Mouse (Mus musculus) thymus, postnatal 36 days (tissue): ENCODE results near the gene Armc2.
A peak's percentile ranks its signal among the peaks of the same experiment; 100 is the strongest.

Source experiments
- DNase-seq, 2 experiments: peaks; one replicate each; pipeline ENCODE4 v3.0.0; 2022; ENCODE audit warnings: mixed read lengths in 2 of 2

Armc2 gene

DNA sequence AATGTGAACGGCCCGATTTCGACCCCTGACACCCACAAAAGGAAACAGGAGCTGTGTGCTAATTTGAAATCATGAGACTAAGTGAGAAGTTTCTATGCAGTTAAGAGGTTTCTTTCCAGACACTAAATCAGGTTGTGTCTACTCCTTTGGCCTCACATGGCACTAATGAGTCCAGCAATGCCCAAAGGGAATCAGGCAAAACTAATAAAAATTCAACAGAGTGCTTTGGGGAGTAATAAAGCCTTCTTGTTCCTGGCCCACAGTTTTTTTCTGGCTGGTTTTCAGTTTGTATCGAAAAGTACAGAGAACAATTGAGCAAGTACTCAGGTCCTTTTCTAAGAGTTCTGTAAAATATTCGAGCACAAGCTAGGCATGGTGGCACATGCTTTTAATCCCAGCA is 4.2 kb downstream of the Armc2 start:
- DNase-seq, result no peak

DNA sequence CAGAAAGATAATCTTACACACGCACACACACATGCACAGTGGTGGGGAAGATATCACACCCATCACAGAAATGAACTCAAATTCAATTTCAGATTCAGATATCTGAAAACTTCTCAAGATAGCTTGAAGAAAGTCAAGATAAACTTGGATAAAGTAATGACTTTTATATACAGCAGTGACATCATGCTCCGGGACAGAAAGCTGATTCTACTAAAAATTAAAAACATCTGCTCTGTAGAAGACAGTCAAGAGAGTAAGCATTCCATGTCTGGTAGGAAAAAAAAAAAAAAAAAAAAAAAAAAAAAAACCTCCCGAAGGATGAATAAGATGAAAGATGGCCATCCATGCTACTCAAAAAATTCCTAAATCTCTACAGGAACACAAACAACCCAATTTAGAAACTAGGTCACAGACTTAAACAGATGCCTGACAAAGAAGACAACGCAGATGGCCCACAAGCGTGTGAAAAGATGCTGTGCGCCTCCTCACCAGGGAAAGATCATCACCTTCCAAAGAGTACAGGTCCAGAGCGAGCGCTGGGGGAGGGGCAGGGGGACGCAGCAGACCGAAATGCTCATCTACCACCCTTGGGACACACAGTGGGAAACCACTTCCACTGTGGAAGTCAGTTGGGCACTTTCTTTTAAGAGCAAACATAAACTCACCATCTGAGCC is 7.3 kb downstream of the Armc2 start:
- no peak for DNase-seq

DNA sequence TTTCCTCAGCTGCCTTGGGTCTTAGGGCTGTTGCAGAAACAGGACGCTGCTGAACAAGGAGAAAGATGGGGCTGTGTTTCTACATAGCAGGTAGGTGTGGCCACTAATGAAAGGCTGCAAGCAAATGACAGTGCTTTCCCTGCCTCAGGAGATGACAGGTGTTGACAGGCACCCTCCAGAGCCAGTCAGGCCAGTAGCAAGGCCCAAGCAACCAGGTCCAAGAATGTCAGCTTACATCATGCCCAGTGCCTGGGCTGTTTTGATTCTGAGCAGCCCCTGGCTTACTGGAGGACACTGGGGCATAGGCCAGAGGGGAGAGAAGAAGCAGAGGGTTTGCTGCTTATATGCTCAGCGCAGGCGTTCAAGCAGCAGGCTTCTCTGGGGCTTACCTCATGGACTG is 13.0 kb downstream of the Armc2 start:
- no peak for DNase-seq

DNA sequence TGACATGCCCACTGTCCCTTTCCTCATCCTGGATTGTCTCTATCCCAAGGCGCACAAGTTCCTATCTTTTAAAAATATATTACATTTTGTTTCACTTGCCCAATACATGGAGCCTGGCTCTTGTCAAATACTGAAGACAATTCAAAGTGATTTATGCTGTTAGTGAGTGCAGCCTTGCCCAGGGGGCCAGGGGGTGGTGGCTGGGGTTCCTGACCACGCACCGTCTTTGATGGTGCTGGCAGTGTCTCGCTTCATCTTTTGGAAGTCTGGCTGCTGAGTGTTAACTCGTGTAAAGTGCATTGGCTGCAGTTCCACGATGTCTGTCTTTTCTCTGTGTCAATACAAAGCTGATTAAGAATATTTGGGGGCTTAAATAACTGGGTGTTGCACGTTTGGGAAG is 13.6 kb downstream of the Armc2 start:
- DNase-seq, result no peak

DNA sequence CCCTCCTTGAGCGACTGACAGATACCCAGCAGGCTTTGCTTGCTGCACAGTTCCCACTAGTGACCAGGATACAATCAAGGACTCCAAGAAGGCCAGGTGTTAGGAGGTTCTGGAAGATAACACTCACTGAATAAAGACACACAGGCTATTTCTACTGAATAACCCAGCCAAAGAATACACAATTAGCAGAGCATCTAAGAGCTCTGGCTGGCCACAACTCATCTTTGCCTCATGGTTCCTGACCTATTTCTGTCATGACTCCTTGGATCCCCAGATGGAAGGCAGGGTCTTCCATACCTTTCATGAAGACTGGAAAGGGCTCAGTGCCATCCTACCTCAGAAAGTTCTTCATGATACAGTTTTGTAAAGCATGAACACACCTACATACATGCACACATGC is 14.2 kb downstream of the Armc2 start:
- no peak for DNase-seq

DNA sequence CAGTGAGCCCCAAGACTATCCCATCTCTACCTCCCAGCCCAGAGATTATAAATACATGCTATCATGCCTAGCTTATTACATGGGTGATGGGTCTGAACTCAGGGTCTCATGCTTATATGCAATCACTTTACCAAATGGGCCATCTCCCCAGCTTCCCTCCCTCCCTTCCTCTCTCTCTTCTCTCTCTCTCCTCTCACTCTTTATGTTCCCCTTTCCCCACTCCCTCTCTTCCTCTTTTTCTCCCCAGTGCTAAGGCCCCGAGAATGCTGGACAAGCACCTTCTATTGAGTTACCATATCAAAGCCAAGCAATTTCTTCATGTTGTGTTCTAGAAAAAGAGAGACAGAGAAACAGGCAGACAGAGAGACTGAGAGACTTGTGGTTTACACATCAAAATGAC is 14.7 kb downstream of the Armc2 start:
- DNase-seq, result no peak

DNA sequence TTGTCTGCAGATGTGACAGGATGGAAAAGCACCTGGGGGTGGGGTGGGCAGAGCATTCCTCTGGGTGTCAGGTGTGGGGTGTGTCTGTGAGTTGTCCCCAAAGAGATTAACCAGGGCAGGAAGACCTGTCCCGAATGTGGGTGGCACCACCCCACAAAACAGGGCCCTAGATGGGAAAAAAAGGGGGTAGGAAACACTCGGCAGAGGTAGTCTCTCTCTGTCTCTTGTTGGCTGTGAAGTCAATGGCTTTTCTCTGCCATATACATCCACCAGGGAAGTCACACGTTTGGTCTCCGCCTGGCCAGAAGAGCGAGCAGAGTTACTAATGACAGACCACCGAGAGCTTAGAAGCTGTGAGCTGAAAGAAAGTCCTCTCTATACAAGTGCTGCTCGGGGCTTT is 15.8 kb downstream of the Armc2 start:
- no peak for DNase-seq

DNA sequence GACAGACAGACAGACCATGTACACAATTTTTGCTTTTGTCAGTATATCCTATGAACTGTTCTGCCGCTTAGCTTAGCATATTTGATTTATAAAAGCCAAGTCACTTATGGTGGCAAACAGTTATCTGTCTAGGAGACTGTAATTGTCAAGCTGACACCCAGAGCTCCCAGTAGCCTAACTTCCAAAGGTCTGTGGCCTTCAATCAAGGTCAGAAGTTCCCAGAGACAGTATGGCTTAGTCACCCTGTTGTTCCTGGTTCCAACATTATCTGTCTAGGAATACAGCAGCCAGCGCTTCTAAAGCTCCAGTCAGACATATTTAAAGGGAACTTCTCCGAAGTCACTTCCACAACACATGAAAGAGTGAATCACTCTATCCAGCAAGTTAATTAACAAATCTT is 17.0 kb downstream of the Armc2 start:
- DNase-seq, result no peak

DNA sequence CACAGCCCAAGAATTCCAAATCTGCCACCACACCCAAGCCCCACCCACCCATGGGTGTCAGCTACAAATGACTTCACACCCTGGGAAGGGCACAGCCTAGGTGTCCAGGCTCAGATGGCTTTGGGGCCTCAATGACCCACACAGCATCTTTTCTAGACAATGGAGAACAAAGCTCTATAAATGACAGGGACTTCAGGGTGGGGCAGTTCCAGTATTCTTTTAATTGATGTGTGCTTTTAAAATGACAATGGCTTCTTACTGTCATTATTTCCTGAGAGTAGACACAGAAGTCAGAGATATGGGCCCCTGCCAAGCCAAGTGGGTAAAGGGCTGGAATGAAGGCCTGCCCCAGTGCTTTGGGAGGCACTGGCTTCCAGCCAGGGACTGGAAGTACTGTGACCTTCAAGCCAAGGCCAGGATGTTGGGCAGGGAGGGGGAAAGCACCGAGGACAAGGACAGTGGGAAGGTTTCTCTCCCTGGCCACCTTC is 20.5 kb downstream of the Armc2 start:
- DNase-seq, result no peak

DNA sequence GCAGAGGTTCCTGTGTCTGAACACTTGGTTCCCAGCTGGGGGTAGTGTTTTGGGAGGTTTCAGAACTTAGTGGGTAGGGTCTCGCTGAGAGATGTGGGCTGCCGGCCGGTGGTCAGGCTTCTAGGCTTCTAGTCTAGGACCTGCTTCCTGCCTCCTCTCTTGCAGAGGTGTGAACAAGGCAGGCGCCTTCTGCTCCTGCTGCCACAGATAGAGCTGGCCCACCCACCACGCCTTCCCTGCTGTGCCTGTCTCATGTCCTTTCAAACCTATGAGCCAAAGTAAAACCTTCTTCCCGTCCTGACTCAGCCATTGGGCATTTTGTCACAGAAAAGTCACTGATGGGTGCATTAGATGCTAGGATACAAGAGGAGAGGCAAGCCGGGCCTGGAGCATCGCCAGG is 22.1 kb downstream of the Armc2 start:
- no peak for DNase-seq

DNA sequence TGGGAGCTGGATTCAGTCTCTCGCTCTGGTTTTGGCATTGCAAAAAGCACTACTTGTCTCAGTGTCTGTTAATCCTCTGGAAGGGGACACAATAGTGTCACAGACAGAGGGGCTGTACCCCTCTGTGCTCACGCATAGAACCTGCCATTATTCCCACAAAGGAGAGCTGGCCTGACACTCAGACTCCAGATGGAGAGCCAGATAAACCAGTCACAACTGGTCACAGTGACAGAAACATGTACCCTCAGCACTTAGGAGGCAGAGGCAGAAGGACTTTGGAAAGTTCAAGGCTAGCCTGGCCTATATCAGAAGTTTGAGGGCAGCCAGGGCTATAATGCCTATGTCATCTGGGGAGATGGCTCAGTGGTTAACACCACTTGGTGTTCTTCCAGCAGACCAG is 23.2 kb downstream of the Armc2 start:
- no peak for DNase-seq

DNA sequence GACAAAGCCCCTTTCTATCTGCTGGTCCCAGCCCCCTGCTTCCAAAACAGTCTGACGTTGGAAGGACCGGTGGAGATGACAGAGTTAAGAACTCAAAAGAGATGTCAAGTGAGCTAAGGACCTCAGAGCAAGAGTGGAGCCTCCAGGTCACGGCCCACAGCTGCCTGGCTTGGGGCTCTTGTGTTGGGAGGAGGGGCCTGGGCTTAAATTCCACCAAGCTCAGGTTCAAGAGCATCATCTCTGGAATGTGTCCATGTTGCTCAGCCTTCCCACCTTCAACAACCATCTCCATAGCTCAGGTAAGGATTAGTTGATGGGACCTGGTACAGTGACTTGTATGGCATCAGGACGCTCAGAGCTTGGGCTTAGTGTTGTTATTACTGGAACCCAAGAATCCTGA is 23.7 kb downstream of the Armc2 start:
- no peak for DNase-seq

DNA sequence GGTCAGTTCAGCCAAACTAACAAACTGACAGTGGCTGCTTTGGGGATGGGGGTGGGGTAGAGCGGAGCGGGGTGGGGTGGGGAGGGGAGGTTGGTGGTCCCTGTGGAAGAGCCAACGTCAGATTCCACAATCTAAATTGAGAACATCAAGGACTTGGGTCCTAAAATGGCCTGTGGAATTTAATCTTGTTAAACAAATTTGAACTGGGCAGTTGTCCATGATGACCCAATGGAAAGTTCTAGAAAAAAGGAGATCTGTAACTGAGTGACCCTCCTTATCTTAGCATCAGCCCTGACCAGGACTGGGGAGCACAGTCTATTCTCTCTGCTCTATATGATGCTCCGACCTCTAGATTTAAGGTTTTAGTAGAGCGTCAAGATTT is 26.2 kb downstream of the Armc2 start:
- no peak for DNase-seq

DNA sequence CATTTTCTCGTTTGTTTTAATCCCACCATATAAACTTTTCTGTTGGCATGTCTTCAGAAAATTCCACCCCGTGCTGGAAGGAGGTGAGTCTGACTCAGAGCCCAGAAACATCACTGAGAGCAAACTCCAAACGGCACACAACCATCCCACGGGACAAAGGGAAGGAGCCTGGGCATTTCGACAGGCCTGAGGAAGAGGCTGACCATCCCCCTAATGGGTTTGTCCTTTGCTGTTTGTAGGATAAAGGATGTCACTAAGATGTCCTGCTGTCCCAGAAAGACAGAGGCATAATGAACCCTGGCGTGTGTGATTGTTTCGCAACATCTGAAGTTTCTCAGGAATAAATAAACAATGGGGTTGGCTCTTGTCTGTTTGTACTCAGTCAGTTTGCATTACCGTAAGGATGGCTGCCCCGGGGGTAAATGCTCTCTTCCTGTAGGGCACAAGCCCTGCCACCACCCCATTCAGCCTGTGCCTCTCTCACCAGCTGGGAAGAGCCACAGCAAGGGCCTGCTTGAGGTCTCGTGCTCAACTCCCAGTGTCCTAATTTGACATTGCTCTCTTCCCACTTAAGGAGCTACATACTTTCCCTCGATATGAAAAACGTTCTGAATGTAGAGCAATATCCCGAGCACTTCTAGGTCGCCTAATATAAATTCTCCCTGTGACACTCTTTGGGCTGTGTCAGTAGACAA is 26.7 kb downstream of the Armc2 start:
- DNase-seq, result no peak

DNA sequence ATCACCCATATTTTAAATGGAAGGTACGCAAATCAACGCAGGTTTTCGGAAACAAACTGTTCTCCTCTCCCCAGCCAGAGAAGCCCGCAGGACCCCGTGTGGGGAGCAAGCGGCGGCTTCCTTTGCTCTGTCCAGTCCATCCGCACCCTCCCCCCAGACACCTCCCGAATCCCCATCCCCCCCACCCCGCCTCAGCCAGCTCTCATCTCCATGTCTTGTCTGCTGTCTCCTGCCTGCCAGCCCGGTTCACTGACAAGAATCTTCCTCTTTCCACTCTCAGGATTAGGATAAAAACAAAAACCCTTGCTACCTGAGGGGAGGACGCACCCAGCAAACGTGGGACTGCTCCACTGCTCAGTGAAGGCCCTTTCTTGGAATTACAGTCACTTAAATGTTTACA is 27.3 kb downstream of the Armc2 start:
- no peak for DNase-seq

DNA sequence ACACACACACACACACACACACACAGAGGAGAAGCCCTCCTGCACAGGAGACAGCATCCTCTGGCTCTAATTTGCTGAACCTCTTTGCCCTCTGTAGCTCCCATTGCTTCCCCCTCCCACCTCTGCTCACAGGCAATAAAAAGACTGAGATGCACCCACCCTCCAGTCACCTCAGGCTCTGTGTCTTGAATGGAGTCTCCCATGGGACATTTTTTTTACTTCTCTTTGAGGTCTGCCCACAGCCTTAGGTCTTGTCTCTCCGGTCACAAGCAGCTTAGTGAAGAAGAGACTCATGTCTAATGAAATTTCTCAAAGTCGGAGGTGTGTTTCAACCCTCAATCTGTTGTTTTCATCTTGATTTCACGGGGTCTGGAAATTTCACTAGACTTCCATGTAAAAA is 29.3 kb downstream of the Armc2 start:
- no peak for DNase-seq

DNA sequence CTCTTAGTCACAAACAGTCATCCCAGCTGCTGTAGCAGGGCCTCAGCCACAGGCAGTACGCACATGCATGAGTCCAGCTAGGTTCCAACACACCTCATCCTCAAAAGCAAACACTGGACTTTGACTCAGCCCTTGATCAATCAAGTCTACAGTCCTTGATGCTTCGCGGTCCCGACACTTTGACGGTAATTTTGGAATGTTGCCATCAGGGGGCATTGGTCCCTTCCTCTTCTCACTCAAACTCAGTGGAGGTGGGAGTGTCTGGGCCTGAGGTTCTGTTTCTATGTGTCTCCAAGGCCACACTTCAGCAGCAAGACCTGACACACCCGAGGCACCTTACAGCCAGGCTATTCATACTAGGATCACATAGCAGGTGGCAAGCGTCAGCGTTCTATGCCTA is 32.1 kb downstream of the Armc2 start:
- no peak for DNase-seq

DNA sequence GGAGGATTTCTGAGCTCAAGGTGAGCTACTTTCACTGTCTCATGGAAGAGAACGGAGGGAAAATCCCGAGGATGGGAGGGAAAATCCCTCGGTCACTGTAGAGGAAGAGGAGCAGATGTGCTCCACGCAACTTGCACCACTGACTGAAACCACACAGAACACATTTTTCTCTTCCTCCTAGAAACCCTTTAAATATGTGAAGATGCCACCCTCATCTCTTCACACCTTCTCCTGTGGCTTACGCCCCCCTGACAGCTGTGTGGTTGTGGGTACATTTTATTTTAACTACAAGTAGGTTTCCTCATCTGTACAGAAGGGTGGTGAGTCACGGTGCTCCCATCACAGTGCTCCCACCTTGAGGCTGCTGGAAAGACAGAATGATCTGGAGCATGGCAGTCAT is 34.0 kb downstream of the Armc2 start:
- no peak for DNase-seq

DNA sequence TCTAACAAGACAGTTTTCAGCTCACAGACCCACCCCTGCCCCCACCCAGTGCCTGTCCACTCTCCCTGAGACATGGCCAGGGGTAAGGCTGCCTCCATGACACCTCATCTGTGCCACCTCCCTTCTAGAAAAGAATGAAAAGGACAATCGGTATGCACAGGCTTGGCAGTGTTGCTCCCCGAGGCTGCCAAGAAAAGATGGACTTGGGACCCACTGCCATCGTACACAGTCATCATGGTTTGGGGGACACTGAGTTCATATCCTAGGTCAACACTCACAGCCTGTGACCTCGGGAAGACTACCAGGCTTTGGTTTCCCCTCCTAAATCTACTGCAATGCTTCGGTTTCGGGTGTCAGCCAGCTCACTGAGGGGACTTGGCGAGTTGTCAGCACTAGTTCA is 35.4 kb downstream of the Armc2 start:
- no peak for DNase-seq

DNA sequence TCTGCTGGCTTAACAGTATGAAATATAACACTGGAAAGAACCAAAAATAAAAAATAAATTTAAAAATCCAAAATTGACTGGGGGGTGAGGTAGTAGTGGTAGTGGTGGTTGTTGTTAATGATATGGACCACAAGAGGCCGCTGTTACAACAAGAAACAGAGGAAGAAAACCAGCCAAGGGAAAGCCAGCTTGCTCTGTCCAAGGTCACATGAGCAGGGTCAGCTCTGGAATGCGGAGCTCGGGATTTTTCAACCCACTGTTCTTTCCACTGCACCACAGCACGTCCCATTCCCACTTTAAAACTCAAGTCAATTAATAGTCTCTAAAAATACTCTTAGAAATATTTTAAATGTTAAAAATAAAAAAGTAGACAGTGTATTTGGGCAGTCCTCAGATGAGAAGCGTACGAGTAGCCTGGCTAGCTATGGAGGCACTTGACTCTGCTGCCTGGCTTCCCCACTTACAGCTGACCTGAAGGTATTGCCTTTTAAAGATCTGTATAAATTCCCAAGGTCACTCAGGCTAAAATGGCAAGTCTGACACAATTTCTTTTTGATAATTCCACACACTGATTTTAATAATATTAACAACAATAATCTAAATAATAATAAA is 37.4 kb downstream of the Armc2 start:
- peak; percentile 23 to 24 for DNase-seq

DNA sequence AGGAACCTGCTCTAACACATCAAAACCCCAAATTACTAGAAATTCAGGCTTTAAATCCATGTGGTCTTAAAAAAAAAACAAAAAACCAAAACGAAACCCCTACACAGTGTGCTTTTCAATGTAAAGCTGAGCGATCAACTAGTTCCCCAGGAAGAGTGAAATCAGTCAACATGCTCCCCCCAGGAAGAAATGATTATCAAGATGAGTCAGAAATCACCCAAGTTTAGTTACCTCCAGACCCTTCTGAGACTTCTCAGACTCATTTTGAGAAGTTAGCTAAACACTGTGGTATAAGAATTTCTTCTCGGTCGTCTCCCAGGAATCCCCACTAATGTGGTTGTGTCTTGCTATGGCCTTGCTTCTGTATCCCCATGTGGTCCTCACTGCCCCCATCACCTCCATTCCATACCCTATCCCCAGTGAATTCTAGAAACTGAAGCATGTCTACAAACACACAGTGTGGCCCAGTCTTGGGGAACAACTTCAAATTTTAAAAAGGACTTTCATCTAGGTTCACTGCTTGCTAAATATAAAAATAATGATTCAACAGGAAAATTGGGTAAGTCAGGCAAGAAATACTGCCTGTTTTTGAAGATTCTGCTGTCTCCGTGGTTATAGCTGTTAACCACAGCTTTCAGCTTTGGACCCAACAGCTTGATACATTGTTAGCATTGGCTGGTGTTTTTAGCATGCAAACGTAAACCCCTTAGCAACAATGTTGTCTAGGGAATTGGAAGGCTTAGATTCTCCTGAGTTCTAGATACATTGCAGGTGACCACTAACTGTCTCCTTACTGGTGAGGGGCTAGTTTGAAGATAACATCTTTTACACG is 39.6 kb downstream of the Armc2 start:
- no peak for DNase-seq

DNA sequence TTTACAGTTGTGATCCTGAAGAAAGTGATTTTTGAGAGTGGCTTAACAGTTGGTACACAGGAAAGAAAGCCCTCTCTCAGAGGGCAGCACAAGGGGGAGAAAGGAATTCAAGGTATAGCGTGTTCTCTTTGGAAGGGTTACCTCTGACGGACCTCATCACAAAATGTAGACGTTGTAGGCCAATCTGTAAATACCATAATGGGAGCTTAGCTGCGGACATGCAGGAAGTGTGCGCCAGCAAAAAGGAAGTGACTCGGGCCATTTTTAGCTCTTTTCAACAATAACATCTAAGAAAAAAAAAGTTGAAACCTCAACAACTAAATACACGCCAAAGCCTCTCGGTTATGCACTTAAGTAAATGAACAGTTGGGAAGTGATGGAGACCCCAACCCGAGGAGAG is 45.6 kb downstream of the Armc2 start:
- no peak for DNase-seq

DNA sequence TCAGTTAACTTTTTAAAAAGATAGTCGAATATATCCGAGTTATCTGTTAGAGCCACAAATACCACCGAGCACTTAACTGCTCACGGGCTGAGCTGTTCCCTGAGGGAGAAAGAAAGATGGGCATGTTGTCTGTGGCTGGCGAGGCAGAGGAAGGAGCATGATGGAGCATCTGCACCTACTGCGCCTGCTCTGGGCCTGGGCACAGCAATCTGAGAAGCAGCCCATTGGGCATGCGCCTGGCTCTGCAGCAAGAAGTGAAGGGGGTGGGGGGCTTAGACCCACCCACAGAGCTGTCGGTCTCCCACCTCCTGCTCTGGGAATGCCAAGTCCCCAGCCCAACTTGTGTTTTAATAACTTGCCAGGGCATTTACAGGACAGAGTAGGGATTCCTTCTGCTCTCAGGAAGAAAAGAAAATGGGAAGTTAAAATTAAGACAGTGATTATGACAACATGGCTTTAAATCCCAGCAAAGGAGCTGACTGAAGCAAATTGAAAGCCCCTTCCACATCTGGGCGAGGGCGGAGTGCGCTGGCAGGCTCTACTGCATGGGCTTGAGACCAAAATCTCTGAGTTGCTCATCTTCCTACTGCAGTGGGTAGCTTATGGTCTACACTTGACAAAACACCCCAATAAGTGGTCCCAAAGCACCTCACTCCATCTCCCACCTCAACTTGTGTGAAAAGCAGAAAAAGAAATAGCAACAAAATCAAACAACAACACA is 50.2 kb downstream of the Armc2 start:
- DNase-seq, result no peak
